ENCODE assay signal across 9 mouse cellular contexts in the genomic region with DNA sequence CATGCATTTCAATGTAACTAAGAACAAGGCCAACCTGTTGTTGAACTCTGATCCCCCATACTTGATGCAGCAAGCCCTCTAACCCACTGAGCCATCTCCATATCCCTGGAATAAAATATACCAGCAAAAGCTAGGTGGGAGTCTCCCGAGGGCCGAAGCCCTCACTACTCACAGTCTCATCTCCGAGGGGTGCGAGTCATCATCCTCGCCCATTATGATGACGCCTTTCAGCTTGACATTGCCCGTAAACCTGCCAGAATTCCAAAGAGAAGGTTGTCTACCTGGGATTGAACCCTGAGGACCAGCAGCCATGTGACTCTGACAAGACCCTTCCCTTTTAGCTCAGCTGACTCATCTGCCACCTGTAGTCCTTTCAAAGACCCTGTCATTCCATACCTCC. TPM values are rescaled to one million over a fixed set of nuclear protein-coding genes. Genes with fewer than 3 reads are reported as not detected.
DNase-seq lines count a peak whose midpoint lies in the region; ATAC-seq and TF ChIP-seq lines count a peak whose summit lies in the region.
"Had no signal": no experiment of that assay in that cellular context is flagged by ENCODE, and none has a peak within 500 bp of the region (broad histone marks: within the 10 kb centered on the region; RNA-seq: fewer than 3 reads in every experiment).

No protein-coding gene starts in this region.

- TF ChIP-seq CTCF in small intestine, adult 2 months (IDR thresholded peaks at IDR 0.05; ENCODE audit: extremely low read depth, insufficient read length, insufficient replicate concordance, low read depth, low read length) = no peak

- no peak for ATAC-seq in lung, embryonic 15.5 days (ENCODE audit: borderline replicate concordance, extremely low read depth, low FRiP score, low TSS enrichment)
- ATAC-seq in limb, embryonic 12.5 days (ENCODE audit: insufficient number of reproducible peaks, insufficient read depth, low FRiP score, low TSS enrichment, low read depth) = no peak

- H3K4me3 ChIP-seq in lung, embryonic 15.5 days = peak overlapping the region; percentile 87
- H3K4me3 ChIP-seq in forebrain, embryonic 10.5 days = peak overlapping the region; percentile 99
- peak overlapping the region; percentile 95 for H3K4me3 ChIP-seq in limb, embryonic 12.5 days (replicated peaks)
- peak overlapping the region; percentile 16; the same call in 1 of the 2 replicates for H3K4me3 ChIP-seq in small intestine, adult 2 months (ENCODE audit: low read depth, low read length)

- H3K27ac ChIP-seq in lung, embryonic 15.5 days = no peak overlapping the region
- 0 out of 2 replicates have a peak overlapping the region, but pooled peaks have one; percentile 94 for H3K27ac ChIP-seq in forebrain, embryonic 10.5 days
- H3K27ac ChIP-seq in limb, embryonic 12.5 days = no peak overlapping the region
- H3K27ac ChIP-seq in small intestine, adult 2 months (ENCODE audit: insufficient read depth, low read depth, low read length) = no peak overlapping the region

- H3K4me2 ChIP-seq in lung, embryonic 15.5 days = peak overlapping the region; percentile 88
- peak overlapping the region; percentile 83 for H3K4me2 ChIP-seq in limb, embryonic 12.5 days

- TF ChIP-seq POLR2A in small intestine, adult 2 months (IDR thresholded peaks at IDR 0.05; ENCODE audit: low read depth, low read length) = no peak

- H3K9me3 ChIP-seq in lung, embryonic 15.5 days = no peaks in the 10 kb centered on the region
- no peaks in the 10 kb centered on the region for H3K9me3 ChIP-seq in forebrain, embryonic 10.5 days
- no peaks in the 10 kb centered on the region for H3K9me3 ChIP-seq in limb, embryonic 12.5 days

- no peak for DNase-seq in lung, postnatal 4 days
- DNase-seq in forebrain, embryonic 10.5 days (ENCODE audit: extremely low spot score, low spot score) = no peak
- DNase-seq in c-Kit-positive CD71-positive TER-119-positive erythroid progenitor cells, embryonic 14.5 days (ENCODE audit: low spot score) = no peak
- no peak for DNase-seq in embryo, embryonic 11 days
- no peak for DNase-seq in ovary, postnatal 10 days (ENCODE audit: low spot score)
- DNase-seq: heart, postnatal 36 days had no signal

- H3K36me3 ChIP-seq in lung, embryonic 15.5 days = peaks cover 32% of the 10 kb centered on the region
- H3K36me3 ChIP-seq in forebrain, embryonic 10.5 days (replicated peaks) = peaks cover 47% of the 10 kb centered on the region
- H3K36me3 ChIP-seq in limb, embryonic 12.5 days = peaks cover 49% of the 10 kb centered on the region
- peaks cover 12% of the 10 kb centered on the region for H3K36me3 ChIP-seq in small intestine, adult 2 months (ENCODE audit: control insufficient read depth, insufficient read depth, low read length)

- WGBS in lung, embryonic 15.5 days = 82% methylated on average over 7 of the region's 7 CpGs
- 92% methylated on average over 7 of the region's 7 CpGs for WGBS in forebrain, embryonic 10.5 days
- 91% methylated on average over 7 of the region's 7 CpGs for WGBS in limb, embryonic 12.5 days
- WGBS in small intestine, adult 2 months = 80% methylated on average over 7 of the region's 7 CpGs

- H3K4me1 ChIP-seq in lung, embryonic 15.5 days = peaks cover 18% of the 10 kb centered on the region
- peaks cover 30% of the 10 kb centered on the region for H3K4me1 ChIP-seq in forebrain, embryonic 10.5 days
- peaks cover 12% of the 10 kb centered on the region for H3K4me1 ChIP-seq in limb, embryonic 12.5 days (replicated peaks)
- peaks cover 13% of the 10 kb centered on the region; the same call in 1 of the 2 replicates for H3K4me1 ChIP-seq in small intestine, adult 2 months (ENCODE audit: control insufficient read depth, insufficient read depth, insufficient read length, low read length)

- H3K9ac ChIP-seq in lung, embryonic 15.5 days = peak overlapping the region; percentile 95
- peak overlapping the region; percentile 95; the same call in 1 of the 2 replicates for H3K9ac ChIP-seq in limb, embryonic 12.5 days (replicated peaks)

- no peaks in the 10 kb centered on the region for H3K27me3 ChIP-seq in lung, embryonic 15.5 days
- no peaks in the 10 kb centered on the region for H3K27me3 ChIP-seq in forebrain, embryonic 10.5 days (ENCODE audit: poor library complexity, severe bottlenecking)
- H3K27me3 ChIP-seq in limb, embryonic 12.5 days = no peaks in the 10 kb centered on the region
- no peaks in the 10 kb centered on the region for H3K27me3 ChIP-seq in small intestine, adult 2 months (ENCODE audit: control insufficient read depth, insufficient read depth, low read length)

RNA-seq across cellular contexts. Expression of gene Pithd1, which starts 1.3 kb away (rescaled TPM):
- 50.1 and 59.7 TPM in 2 replicates for polyA plus RNA-seq in lung, embryonic 15.5 days (2015; fragmentation: Nextera tagmentation; extraction: Ambion mirVana)
- 73.6 and 75.8 TPM in 2 replicates for polyA plus RNA-seq in forebrain, embryonic 10.5 days (2016; fragmentation: Nextera tagmentation; extraction: Ambion mirVana)
- 64.9 and 69.6 TPM in 2 replicates for polyA plus RNA-seq in limb, embryonic 12.5 days (2016; fragmentation: Nextera tagmentation; extraction: Ambion mirVana)
- polyA plus RNA-seq in small intestine, adult 2 months (2012; rRNA removed) = 32.2 and 60.0 TPM in 2 replicates

RNA-seq across cellular contexts. Expression of gene Lypla2, which starts 13.3 kb away (rescaled TPM):
- 122 and 124 TPM in 2 replicates for polyA plus RNA-seq in lung, embryonic 15.5 days (2015; fragmentation: Nextera tagmentation; extraction: Ambion mirVana)
- 204 and 210 TPM in 2 replicates for polyA plus RNA-seq in forebrain, embryonic 10.5 days (2016; fragmentation: Nextera tagmentation; extraction: Ambion mirVana)
- 126 and 127 TPM in 2 replicates for polyA plus RNA-seq in limb, embryonic 12.5 days (2016; fragmentation: Nextera tagmentation; extraction: Ambion mirVana)
- polyA plus RNA-seq in small intestine, adult 2 months (2012; rRNA removed) = 79.6 and 166 TPM in 2 replicates

RNA-seq across cellular contexts. Expression of gene Gale, which starts 22.2 kb away (rescaled TPM):
- 38.2 and 40.5 TPM in 2 replicates for polyA plus RNA-seq in lung, embryonic 15.5 days (2015; fragmentation: Nextera tagmentation; extraction: Ambion mirVana)
- 39.7 and 41.0 TPM in 2 replicates for polyA plus RNA-seq in forebrain, embryonic 10.5 days (2016; fragmentation: Nextera tagmentation; extraction: Ambion mirVana)
- 32.1 and 33.3 TPM in 2 replicates for polyA plus RNA-seq in limb, embryonic 12.5 days (2016; fragmentation: Nextera tagmentation; extraction: Ambion mirVana)
- 116 and 163 TPM in 2 replicates for polyA plus RNA-seq in small intestine, adult 2 months (2012; rRNA removed)

RNA-seq across cellular contexts. Expression of gene Eloa, which starts 35.8 kb away (rescaled TPM):
- polyA plus RNA-seq in lung, embryonic 15.5 days (2015; fragmentation: Nextera tagmentation; extraction: Ambion mirVana) = 36.1 and 38.3 TPM in 2 replicates
- 35.2 and 36.7 TPM in 2 replicates for polyA plus RNA-seq in forebrain, embryonic 10.5 days (2016; fragmentation: Nextera tagmentation; extraction: Ambion mirVana)
- 40.6 and 45.3 TPM in 2 replicates for polyA plus RNA-seq in limb, embryonic 12.5 days (2016; fragmentation: Nextera tagmentation; extraction: Ambion mirVana)
- 3.6 and 6.2 TPM in 2 replicates for polyA plus RNA-seq in small intestine, adult 2 months (2012; rRNA removed)

RNA-seq across cellular contexts. Expression of gene Hmgcl, which starts 39.5 kb away (rescaled TPM):
- 76.1 TPM in 2 replicates for polyA plus RNA-seq in lung, embryonic 15.5 days (2015; fragmentation: Nextera tagmentation; extraction: Ambion mirVana)
- 65.0 and 65.4 TPM in 2 replicates for polyA plus RNA-seq in forebrain, embryonic 10.5 days (2016; fragmentation: Nextera tagmentation; extraction: Ambion mirVana)
- polyA plus RNA-seq in limb, embryonic 12.5 days (2016; fragmentation: Nextera tagmentation; extraction: Ambion mirVana) = 78.5 and 81.5 TPM in 2 replicates
- 50.3 and 76.6 TPM in 2 replicates for polyA plus RNA-seq in small intestine, adult 2 months (2012; rRNA removed)

Comparison
In these comparisons a context has a peak if more than half of its experiments do, and no peak if none do; other contexts are left out.
1. H3K4me3 ChIP-seq: peak in every context shown above with its lines; median percentile 99 in forebrain, embryonic 10.5 days; 95 in limb, embryonic 12.5 days; 87 in lung, embryonic 15.5 days; 16 in small intestine, adult 2 months.